Mouse (Mus musculus) heart, adult 11 months (tissue): ENCODE data around the gene 4930412O13Rik.
A peak's percentile ranks its signal among the peaks of the same experiment; 100 is the strongest.

Source experiments
- DNase-seq: peaks from one replicate; pipeline ENCODE4 v3.0.0; 2022

Gene 4930412O13Rik

GRCm38 (mm10) chr2:9881611-9882023 is 565 bp downstream of the 4930412O13Rik start:
- DNase-seq = no peak

DNA sequence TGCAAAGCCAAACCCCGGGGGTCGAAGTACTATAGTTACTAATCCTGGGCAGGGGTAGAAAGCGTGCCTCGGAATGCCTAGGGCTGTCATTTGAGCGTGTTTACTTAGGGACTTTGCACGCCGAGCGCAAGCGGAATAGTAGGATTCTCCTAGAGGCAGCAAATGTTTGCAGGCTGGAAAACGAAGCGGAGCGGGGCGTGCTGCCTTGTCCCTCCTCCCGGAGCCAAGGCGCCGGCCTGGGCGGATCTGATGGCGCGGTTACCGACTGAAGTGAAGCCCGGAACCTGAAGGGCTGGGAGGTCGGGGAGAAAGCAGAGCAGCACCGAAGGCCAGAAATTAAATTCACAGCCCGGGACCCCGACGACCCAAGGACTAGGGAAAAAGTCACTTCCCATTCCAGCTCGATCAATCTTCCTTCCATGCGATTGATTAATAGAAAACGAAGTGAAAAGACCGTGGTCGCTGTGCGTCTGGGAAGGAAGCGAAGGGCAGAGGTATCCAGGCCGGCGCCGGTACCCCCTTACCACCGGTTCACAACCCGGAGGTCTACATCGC is 1.4 kb downstream of the 4930412O13Rik start:
- DNase-seq = peak; percentile 92

GRCm38 (mm10) chr2:9882926-9883802 is 2.1 kb downstream of the 4930412O13Rik start:
- peak; percentile 90 for DNase-seq

GRCm38 (mm10) chr2:9883803-9884532 is 2.9 kb downstream of the 4930412O13Rik start:
- no peak for DNase-seq

- peak; percentile 60 for DNase-seq
These were observed 3.6 kb downstream of the 4930412O13Rik start for GRCm38 (mm10) chr2:9884533-9885216.

DNA sequence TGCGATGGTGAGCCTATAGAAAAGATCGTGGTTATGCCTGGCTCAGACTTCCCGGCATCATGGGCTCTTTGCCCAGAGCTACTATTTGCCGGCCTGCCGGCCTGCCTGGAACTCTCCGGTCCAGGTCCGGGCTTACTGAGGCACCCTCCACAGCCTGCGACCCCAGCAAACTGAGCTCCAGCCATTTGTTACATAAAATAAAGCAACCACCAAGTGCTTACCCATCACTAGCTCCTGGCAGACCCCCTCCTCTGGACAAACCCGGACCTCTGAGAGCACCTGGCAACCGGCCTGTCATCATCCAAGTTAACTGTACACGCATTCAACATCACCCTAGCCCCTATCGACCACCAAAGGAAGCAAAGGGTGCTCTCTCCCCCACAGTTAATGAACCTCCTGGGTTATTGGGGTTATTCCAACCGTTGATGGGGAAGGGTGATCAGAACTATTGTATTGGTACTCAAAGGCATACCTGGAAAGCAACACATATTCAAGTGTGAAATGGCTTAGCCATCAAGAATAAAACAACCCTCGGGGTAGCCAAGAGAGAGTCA is 4.2 kb downstream of the 4930412O13Rik start:
- no peak for DNase-seq

DNA sequence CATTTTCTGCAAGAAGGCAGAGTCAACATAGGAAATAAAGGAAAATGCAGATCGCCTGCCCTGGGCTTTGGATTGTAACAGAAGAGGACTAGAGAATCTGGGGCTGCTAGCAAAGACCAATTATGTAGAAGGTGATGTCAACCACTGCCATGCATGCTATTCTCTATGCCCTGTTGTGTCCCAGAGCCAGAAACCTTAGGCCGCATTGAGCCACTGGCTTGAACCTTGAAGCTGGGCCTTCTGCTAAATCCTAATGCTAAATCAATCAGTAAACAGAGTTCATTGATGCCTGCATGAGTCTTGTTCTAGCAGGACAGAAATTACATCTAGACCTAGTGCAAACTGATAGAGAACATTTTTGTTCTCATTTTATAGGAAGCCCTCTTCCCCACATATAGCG is 5.0 kb downstream of the 4930412O13Rik start:
- DNase-seq = no peak

DNA sequence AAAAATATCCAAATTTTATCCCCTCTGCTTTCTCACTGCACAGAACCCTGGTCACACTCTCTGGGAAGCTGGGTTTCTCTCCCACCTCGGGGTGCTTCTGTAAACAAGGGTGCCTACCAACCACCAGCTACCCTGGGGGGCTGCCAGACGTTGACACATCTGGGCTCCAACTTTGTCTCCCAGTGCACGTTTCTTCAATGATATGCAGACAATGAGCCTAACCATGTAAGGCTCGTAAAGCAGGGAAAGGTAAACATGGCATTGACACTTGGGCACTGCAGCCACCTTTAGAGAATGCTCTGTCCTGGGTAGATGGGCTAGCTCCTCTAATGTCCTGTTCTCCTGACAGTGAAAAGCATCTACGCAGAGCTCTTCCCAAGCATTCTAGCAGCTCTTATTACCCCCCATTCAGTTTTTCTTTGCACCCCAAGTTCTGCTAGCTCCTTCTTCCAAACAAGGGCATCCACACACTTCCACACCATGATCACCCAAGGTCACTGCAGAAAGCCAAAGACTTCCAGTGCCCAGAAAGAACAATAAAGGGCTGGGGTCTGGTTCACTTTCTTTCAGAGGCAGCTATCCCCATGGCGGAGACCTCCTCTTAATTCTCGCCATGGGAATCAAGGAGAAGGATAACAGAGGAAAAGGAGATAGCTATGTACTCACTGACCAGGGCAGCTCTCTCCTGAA is 6.0 kb downstream of the 4930412O13Rik start:
- no peak for DNase-seq

DNA sequence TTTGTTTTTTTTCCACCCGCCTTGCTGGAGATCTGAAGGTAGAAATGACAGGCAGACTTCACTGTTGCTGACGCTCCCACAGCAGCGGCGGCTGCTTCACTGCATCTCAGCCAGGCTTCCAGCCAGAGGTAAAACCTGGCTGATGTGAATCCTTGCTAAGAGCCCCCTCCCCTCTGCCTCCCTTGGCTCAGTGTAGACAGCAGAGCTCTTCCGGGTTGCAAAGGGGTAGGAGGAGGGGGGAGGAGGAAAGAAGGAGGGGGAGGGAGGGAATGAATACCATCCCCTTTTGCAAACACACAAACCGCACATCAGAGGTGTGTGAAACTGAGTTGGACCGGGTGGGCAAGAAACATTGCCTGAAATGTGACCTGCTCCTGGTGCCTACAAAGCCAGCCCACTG is 6.6 kb downstream of the 4930412O13Rik start:
- DNase-seq = no peak

DNA sequence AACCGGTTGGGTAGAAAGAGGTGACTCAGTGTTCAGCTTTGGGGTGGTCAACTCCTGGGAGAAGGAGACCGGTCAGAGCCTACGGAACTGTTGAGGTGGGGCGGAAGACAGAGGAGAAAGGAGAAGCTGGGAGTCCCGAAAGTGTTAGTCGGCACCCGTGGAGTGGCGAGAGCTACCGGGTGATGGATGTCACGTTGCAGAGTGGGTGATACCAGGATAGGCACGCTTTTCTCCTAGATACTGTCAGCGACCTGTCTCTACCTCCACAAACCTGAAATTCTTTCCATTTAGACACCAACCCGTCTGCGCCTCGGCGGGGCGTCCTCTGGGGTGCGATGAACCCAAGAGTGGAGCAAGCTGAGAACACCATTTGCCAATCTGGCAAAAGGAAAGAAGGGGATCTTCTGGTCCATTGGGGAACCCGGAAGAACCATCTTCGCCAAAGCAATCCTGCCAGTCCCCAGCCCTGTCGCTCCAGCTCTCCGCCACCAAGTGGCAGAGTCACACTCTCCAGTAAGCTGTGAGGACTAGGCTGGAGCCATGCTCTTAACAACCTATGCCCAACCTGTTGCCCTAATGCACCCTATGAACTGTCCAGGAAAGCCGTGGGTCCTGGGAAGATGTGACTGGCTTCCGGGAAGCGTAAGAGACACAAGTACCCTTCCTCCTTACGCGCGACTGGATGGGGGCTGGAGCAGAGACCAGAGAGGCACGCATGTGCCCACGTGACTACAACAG is 8.0 kb downstream of the 4930412O13Rik start, which contains the start of gene 9230102O04Rik:
9230102O04Rik (minus strand) TSS at position 628 of the 738 bp plus-strand sequence.
- no peak for DNase-seq

DNA sequence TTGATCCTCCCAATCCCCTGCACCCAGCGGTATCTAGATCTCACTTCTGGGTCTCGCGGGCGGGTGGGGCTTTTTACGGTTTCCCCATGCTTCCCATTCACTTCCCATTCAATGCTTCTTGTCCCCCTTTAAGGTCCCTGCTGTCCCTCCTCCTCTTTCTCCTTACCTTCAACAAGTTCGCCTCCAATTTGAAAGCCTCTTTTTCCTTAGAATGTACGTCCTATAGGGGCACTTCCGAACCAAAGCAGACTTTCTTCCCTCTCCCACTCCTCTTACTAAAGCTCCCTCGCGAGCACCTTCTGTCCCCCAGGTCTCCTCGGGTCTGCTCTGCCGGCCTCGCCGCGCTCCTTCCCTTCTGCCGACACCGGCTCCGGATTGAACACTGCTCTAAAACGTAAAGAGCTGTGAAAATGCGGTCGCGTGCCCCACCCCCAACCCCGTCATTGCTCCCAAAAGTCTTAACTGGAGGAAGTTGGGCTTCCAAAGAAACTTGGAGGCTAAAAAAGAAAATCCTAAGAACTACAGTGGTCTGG is 8.7 kb downstream of the 4930412O13Rik start, which contains the start of gene Gata3:
Gata3 (minus strand) TSS at position 384 of the 533 bp plus-strand sequence.
- DNase-seq = no peak

- DNase-seq = no peak
These were observed 9.2 kb downstream of the 4930412O13Rik start for GRCm38 (mm10) chr2:9890251-9890650.

DNA sequence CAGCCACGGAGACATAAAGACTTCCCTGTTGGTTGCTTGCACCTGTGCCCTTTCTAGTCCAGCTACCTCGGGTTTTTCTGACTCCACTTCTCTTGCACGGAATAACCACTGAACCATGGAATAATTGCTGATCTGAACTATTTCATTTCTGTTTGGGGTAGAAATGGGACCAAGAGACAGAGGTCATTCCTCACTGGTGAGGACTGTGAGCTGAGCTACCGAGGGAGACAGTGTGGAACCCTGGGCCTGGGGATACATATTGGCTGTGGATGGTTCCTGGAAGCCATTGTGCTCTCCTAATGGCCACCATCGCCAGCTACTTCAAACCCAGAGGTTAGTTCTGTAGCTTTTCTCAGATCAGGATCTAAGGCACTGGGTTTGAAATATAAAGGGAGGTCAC is 9.9 kb downstream of the 4930412O13Rik start:
- no peak for DNase-seq

GRCm38 (mm10) chr2:9892541-9892940 is 11.5 kb downstream of the 4930412O13Rik start:
- no peak for DNase-seq

- no peak for DNase-seq
These were observed 12.4 kb downstream of the 4930412O13Rik start for GRCm38 (mm10) chr2:9893272-9893953.

DNA sequence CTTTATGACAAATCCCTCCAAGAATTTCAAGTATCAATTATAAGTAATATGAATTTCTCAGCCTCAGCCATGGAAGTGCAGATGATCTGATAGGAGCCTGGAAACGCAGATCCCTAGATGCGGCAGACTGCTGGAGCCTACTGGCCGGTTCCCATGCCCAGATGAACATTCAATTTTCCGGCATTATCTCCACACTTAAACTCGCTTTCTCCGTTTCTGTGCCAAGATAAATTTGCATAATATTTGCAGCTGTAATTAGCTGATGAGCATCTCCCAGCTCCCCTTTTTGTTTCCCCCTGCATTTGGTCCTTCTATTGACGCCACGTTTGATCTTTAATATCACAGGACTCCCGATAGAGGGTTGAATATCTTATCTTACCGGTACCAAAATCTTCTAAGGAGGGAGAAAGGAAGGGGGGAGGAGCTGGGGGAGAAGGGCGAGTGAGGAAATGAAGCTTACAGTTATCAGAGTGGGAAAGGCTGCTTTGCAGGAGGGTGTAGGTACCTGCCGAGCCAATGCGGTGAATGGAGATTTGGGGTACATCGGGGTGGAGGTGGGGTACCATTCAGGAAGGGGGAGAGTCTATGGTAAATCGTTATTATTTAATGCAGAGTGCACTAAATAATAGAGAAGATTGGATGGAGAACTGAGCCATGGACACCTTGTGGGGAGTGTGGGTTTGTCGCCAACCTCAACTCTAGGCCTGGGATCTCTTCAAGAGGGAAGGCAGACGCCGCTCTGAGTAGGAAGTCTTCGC is 14.0 kb downstream of the 4930412O13Rik start:
- no peak for DNase-seq

- DNase-seq = no peak
These were observed 15.2 kb downstream of the 4930412O13Rik start for GRCm38 (mm10) chr2:9896097-9896770.

DNA sequence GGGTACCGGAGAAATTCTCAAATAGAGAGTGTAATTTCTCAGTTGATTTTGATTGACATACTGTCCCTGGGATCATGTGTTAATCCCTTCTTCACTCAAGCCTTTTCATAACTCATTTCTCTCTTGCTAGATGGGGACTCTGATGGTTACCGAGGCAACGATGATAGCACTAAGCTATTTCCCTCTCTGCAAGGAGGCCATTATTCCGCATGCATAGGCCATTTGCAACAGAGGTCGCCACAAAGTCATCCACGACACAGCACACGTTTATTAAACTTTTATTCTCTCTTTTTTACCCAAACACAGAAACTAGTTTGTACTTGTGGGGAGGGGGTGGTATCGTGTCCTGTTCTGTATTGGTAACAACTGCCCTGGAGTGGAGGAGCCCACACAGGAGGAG is 16.8 kb downstream of the 4930412O13Rik start:
- no peak for DNase-seq
